Mouse (Mus musculus): ENCODE results near the gene Zcwpw1.

- TF ChIP-seq CTCF (IDR thresholded peaks at IDR 0.05; ENCODE audit: low read depth, low read length) (peak; percentile 80), POLR2A (IDR thresholded peaks at IDR 0.05; ENCODE audit: borderline replicate concordance, low read depth, low read length) (no peak)
Measured at GRCm38 (mm10) chr5:137756882-137757661, 30.5 kb upstream of the Zcwpw1 start.
